Mouse (Mus musculus): Measurements from ENCODE around the gene Omt2a. TPM values are rescaled to one million over a fixed set of nuclear protein-coding genes. Genes with fewer than 3 reads are reported as not detected.
A peak's percentile ranks its signal among the peaks of the same experiment; 100 is the strongest.
"Not testable (repeated sequence)": the region's sequence is repeated elsewhere in the genome, so short reads cannot be mapped to it uniquely, and the experiment has no call there.

Gene Omt2a
- not detected in 2 replicates for total RNA-seq (2015; ENCODE audit: low replicate concordance)
- not detected in 2 replicates for total RNA-seq (2017; ENCODE audit: low replicate concordance)

GRCm38 (mm10) chr9:78314696-78315095 lies at the start of gene Omt2a:
TSS of gene Omt2a (minus strand) at chr9:78314796.
- no peak for ATAC-seq (replicated peaks; ENCODE audit: low FRiP score, poor library complexity, severe bottlenecking)

- ATAC-seq (replicated peaks; ENCODE audit: low FRiP score, poor library complexity, severe bottlenecking): no peak
Measured at GRCm38 (mm10) chr9:78363374-78363773, 48.8 kb upstream of the Omt2a start.

GRCm38 (mm10) chr9:78360484-78360872 lies 45.9 kb upstream of the Omt2a start:
- no peak for ATAC-seq (replicated peaks; ENCODE audit: low FRiP score, poor library complexity, severe bottlenecking)

- ATAC-seq (replicated peaks; ENCODE audit: low FRiP score, poor library complexity, severe bottlenecking): no peak
Measured at GRCm38 (mm10) chr9:78359750-78360483, 45.3 kb upstream of the Omt2a start.

GRCm38 (mm10) chr9:78358053-78358452 lies 43.5 kb upstream of the Omt2a start:
- ATAC-seq (replicated peaks; ENCODE audit: low FRiP score, poor library complexity, severe bottlenecking): 0 out of 2 replicates have a peak, but pooled peaks have one; percentile 34

- no peak for ATAC-seq (replicated peaks; ENCODE audit: low FRiP score, poor library complexity, severe bottlenecking)
Measured at GRCm38 (mm10) chr9:78355611-78356010, 41.0 kb upstream of the Omt2a start, which contains the start of gene Gsta2. TSS of gene Gsta2 (minus strand) at chr9:78355788.

GRCm38 (mm10) chr9:78354665-78355578 lies 40.3 kb upstream of the Omt2a start:
- ATAC-seq (replicated peaks; ENCODE audit: low FRiP score, poor library complexity, severe bottlenecking): no peak

GRCm38 (mm10) chr9:78351504-78352220 lies 37.1 kb upstream of the Omt2a start:
- no peak for ATAC-seq (replicated peaks; ENCODE audit: low FRiP score, poor library complexity, severe bottlenecking)

- not testable (repeated sequence) for ATAC-seq (replicated peaks; ENCODE audit: low FRiP score, poor library complexity, severe bottlenecking)
Measured at GRCm38 (mm10) chr9:78350007-78350406, 35.4 kb upstream of the Omt2a start.

GRCm38 (mm10) chr9:78349141-78349540 lies 34.5 kb upstream of the Omt2a start:
- ATAC-seq (replicated peaks; ENCODE audit: low FRiP score, poor library complexity, severe bottlenecking): not testable (repeated sequence)

- ATAC-seq (replicated peaks; ENCODE audit: low FRiP score, poor library complexity, severe bottlenecking): not testable (repeated sequence)
Measured at GRCm38 (mm10) chr9:78348206-78349004, 33.8 kb upstream of the Omt2a start.

GRCm38 (mm10) chr9:78347004-78347403 lies 32.4 kb upstream of the Omt2a start:
- ATAC-seq (replicated peaks; ENCODE audit: low FRiP score, poor library complexity, severe bottlenecking): no peak

- ATAC-seq (replicated peaks; ENCODE audit: low FRiP score, poor library complexity, severe bottlenecking): not testable (repeated sequence)
Measured at GRCm38 (mm10) chr9:78345235-78345634, 30.6 kb upstream of the Omt2a start.

GRCm38 (mm10) chr9:78343055-78343454 lies 28.5 kb upstream of the Omt2a start:
- not testable (repeated sequence) for ATAC-seq (replicated peaks; ENCODE audit: low FRiP score, poor library complexity, severe bottlenecking)

- not testable (repeated sequence) for ATAC-seq (replicated peaks; ENCODE audit: low FRiP score, poor library complexity, severe bottlenecking)
Measured at GRCm38 (mm10) chr9:78342494-78342893, 27.9 kb upstream of the Omt2a start.

GRCm38 (mm10) chr9:78340324-78340723 lies 25.7 kb upstream of the Omt2a start:
- peak; percentile 62; the same call in 1 of the 2 replicates for ATAC-seq (replicated peaks; ENCODE audit: low FRiP score, poor library complexity, severe bottlenecking)

GRCm38 (mm10) chr9:78337050-78337449 lies 22.5 kb upstream of the Omt2a start:
- ATAC-seq (replicated peaks; ENCODE audit: low FRiP score, poor library complexity, severe bottlenecking): not testable (repeated sequence)

GRCm38 (mm10) chr9:78327289-78327688 lies 12.7 kb upstream of the Omt2a start, which contains the start of gene Omt2b:
TSS of gene Omt2b (plus strand) at chr9:78327589.
- not testable (repeated sequence) for ATAC-seq (replicated peaks; ENCODE audit: low FRiP score, poor library complexity, severe bottlenecking)

- ATAC-seq (replicated peaks; ENCODE audit: low FRiP score, poor library complexity, severe bottlenecking): no peak
Measured at GRCm38 (mm10) chr9:78319499-78319898, 4.9 kb upstream of the Omt2a start.
